Mouse (Mus musculus): Measurements from ENCODE around the gene Bcl2.

DNA sequence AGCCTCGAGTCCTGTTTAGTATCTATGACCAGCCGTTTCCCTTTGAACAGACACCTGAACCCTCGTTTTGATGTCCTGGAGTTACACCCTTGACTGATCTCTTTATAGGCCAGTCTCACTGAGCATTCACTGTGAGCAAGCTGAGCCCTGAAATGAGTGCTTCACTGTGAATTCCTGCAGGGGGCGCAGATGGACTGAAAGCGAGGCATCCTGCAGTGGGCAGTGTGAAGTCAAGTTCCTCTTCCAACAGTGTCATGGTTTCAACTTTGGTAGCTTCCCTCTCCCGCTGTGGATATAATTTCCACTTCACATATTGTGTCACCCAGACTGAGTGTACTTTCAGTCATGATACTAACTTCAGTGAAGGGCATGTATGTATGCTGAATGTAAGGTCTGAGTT, 202.5 kb downstream of the Bcl2 start:
- TF ChIP-seq RCOR1 (IDR thresholded peaks at IDR 0.05; ENCODE audit: low read depth, low read length), result no peak; the same call in 1 of the 2 replicates
- TF ChIP-seq CTCF (IDR thresholded peaks at IDR 0.05 in 2 of 3, conservative IDR thresholded peaks at IDR 0.05 in 1 of 3; ENCODE audit: control insufficient read depth in 1 of 3, insufficient read depth in 1 of 3, low read depth in 2 of 3, low read length in 3 of 3, poor library complexity in 1 of 3, severe bottlenecking in 1 of 3), result peak in 2 of 3 experiments; percentile 100; a peak in 5 of 6 replicates
